Mouse (Mus musculus): ENCODE measurements around the gene Neurl1a.

DNA sequence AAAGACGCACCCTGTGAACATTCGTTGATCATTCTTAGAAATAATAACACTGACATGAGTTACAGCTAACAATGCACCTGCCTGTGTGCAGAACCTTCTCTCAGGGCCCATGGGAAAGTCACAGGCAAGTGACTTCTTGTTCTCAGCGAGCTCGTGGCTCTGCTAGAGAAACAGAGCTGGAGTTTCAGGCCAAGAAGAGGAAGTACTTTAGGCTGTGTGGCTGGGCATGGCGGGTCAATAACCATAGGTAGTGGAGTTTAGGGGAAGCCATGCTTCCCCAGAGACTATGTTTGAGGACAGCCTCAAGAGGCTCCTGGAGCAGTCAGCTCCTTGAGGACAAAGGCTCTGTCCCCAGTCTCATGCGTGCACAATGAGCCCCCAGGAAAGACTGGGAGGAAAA lies 77.3 kb downstream of the Neurl1a start:
- TF ChIP-seq CTCF (IDR thresholded peaks at IDR 0.05; ENCODE audit: borderline replicate concordance, control insufficient read depth, extremely low read depth, insufficient read depth, low read length, poor library complexity), result no peak
- no peak for TF ChIP-seq POLR2A (IDR thresholded peaks at IDR 0.05; ENCODE audit: control insufficient read depth, extremely low read depth, insufficient read depth, low read length, poor library complexity)
